Mouse (Mus musculus): ENCODE results near the gene 2610001J05Rik. TPM values are rescaled to one million over a fixed set of nuclear protein-coding genes. Genes with fewer than 3 reads are reported as not detected.

The 2610001J05Rik gene
- 109 and 118 TPM in 2 replicates for polyA plus RNA-seq (2016; fragmentation: Nextera tagmentation; extraction: Ambion mirVana)

- Histone ChIP-seq H3K27me3 (ENCODE audit: low read depth, poor library complexity, severe bottlenecking) (no peaks in the 10 kb centered on the region), H3K4me3 (peak within 1 kb of the TSS; percentile 64), H3K27ac (replicated peaks) (peak within 1 kb of the TSS; percentile 87), H3K9me3 (replicated peaks) (no peaks in the 10 kb centered on the region), H3K4me1 (peaks cover 12% of the 10 kb centered on the region), H3K36me3 (peaks cover 12% of the 10 kb centered on the region; the same call in 1 of the 2 replicates)
- peak; percentile 90 for DNase-seq (ENCODE audit: low spot score)
- whole genome bisulfite sequencing, result 3% methylated on average over 19 of the region's 19 CpGs
Observed at GRCm38 (mm10) chr6:13870919-13871624, at the start of gene 2610001J05Rik. 2610001J05Rik (minus strand) TSS chr6:13871518.

GRCm38 (mm10) chr6:13909762-13910537 is 38.6 kb upstream of the 2610001J05Rik start:
- Histone ChIP-seq H3K4me3 (no peak overlapping the region), H3K36me3 (no peaks in the 10 kb centered on the region), H3K27me3 (ENCODE audit: low read depth, poor library complexity, severe bottlenecking) (no peaks in the 10 kb centered on the region), H3K27ac (replicated peaks) (no peak overlapping the region), H3K4me1 (no peaks in the 10 kb centered on the region), H3K9me3 (replicated peaks) (no peaks in the 10 kb centered on the region)
- DNase-seq (ENCODE audit: low spot score), result no peak
- WGBS, result 92% methylated on average over 10 of the region's 10 CpGs

DNA sequence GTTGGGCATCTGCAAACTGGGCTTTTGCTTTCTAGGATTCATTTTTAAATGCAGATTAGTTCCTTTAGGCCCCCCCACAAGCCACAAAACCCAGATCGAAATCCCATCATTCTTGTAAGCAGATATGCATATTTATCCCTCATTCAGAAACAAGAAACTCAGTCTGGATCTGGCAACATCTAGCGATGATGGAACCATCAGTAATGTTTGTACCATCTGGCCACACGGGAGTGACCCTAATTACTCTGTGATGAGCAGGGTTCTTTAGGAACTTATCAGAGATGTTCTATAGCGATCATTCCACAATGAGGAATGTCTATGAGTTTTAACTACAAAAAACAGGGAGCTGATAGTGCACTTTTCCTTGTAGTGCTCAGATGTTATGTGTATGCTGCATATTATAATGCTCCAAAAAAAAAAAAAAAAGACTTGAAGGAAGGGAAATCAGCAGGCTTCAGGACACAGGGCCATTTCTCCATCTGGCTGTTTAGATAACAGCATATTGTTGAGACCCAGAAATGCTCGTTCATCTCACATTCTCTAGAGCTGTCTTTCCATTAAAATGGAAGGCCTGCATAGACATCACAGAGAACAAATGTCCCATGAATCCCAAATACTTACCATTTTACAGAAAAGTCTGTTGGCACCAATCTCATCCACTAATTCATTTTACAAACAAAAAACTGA is 31.8 kb upstream of the 2610001J05Rik start:
- no peak overlapping the region for H3K4me3 ChIP-seq
- H3K9me3 ChIP-seq (replicated peaks), result no peaks in the 10 kb centered on the region
- H3K4me1 ChIP-seq, result no peaks in the 10 kb centered on the region
- no peak for DNase-seq (ENCODE audit: low spot score)
- H3K27me3 ChIP-seq (ENCODE audit: low read depth, poor library complexity, severe bottlenecking), result no peaks in the 10 kb centered on the region
- H3K27ac ChIP-seq (replicated peaks), result no peak overlapping the region
- 91% methylated on average over 5 of the region's 5 CpGs for WGBS
- no peaks in the 10 kb centered on the region for H3K36me3 ChIP-seq

GRCm38 (mm10) chr6:13884877-13885592 is 13.7 kb upstream of the 2610001J05Rik start:
- Histone ChIP-seq H3K27me3 (ENCODE audit: low read depth, poor library complexity, severe bottlenecking) (no peaks in the 10 kb centered on the region), H3K9me3 (replicated peaks) (no peaks in the 10 kb centered on the region), H3K27ac (replicated peaks) (no peak overlapping the region), H3K4me3 (no peak overlapping the region), H3K36me3 (0 out of 2 replicates have a peak, but pooled peaks cover 4% of the 10 kb centered on the region), H3K4me1 (no peaks in the 10 kb centered on the region)
- 90% methylated on average over 3 of the region's 3 CpGs for WGBS
- no peak for DNase-seq (ENCODE audit: low spot score)

GRCm38 (mm10) chr6:13882919-13883318 is 11.6 kb upstream of the 2610001J05Rik start:
- no peak overlapping the region for H3K27ac ChIP-seq (replicated peaks)

DNA sequence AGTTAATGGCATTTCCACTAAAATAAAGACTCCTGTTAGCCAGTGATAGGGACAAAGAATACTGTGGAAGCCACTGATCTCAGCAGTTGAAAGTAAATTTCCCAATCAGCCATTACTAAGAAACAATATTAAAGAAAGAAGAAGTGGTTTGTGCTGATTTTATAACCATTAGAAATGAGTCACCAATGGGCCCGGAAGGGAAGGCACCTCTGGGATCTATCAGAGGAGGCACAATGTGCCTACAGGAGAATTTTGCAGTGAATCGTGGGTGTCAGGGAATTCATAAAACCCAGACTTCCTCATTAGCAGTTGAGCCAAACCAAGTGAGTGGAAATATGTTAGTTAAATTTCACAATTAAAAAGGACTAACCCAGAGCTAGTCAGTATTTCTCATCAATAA is 2.6 kb upstream of the 2610001J05Rik start:
- WGBS, result 92% methylated on average over 2 of the region's 2 CpGs
- Histone ChIP-seq H3K4me3 (no peak overlapping the region), H3K27ac (replicated peaks) (no peak overlapping the region), H3K36me3 (0 out of 2 replicates have a peak, but pooled peaks cover 2% of the 10 kb centered on the region), H3K9me3 (replicated peaks) (no peaks in the 10 kb centered on the region), H3K27me3 (ENCODE audit: low read depth, poor library complexity, severe bottlenecking) (no peaks in the 10 kb centered on the region), H3K4me1 (peaks cover 12% of the 10 kb centered on the region)
- no peak for DNase-seq (ENCODE audit: low spot score)

More at GRCm38 (mm10) chr6:13882919-13883318, 11.6 kb upstream of the 2610001J05Rik start:
- Histone ChIP-seq H3K27me3 (ENCODE audit: low read depth, poor library complexity, severe bottlenecking) (no peaks in the 10 kb centered on the region), H3K4me1 (no peaks in the 10 kb centered on the region), H3K36me3 (0 out of 2 replicates have a peak, but pooled peaks cover 4% of the 10 kb centered on the region), H3K4me3 (no peak overlapping the region), H3K9me3 (replicated peaks) (no peaks in the 10 kb centered on the region)
- no peak for DNase-seq (ENCODE audit: low spot score)

DNA sequence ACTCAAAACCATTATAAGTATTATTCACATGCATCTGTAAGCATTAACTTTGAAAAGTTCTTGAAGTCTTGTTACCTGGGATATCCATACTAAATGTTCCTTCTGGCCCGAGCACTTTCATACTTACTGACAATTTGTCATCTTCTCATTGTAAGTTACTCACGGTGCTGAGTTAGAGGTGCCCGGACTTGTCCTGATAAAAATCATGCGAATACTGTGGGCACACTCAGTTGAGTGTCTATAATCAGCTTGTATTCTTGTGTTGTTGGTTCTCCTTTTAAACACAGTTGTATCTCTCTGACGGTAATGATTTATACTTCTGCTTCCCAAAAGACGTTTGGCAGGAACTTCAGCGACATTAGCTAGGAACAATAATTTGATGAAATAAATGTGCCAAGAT is 758 bp upstream of the 2610001J05Rik start:
- Histone ChIP-seq H3K27me3 (ENCODE audit: low read depth, poor library complexity, severe bottlenecking) (no peaks in the 10 kb centered on the region), H3K4me3 (peak overlapping the region; percentile 64), H3K36me3 (peaks cover 12% of the 10 kb centered on the region; the same call in 1 of the 2 replicates), H3K9me3 (replicated peaks) (no peaks in the 10 kb centered on the region), H3K27ac (replicated peaks) (no peak overlapping the region; the same call in 1 of the 2 replicates), H3K4me1 (peaks cover 12% of the 10 kb centered on the region)
- no peak for DNase-seq (ENCODE audit: low spot score)
- 90% methylated on average over 7 of the region's 7 CpGs for WGBS

- H3K27ac ChIP-seq (replicated peaks), result peak overlapping the region; percentile 87
- no peak for DNase-seq (ENCODE audit: low spot score)
Observed at GRCm38 (mm10) chr6:13871625-13871958, 274 bp upstream of the 2610001J05Rik start.

GRCm38 (mm10) chr6:13870289-13870741 is 1.0 kb downstream of the 2610001J05Rik start:
- peaks cover 12% of the 10 kb centered on the region; the same call in 1 of the 2 replicates for H3K36me3 ChIP-seq
- no peaks in the 10 kb centered on the region for H3K27me3 ChIP-seq (ENCODE audit: low read depth, poor library complexity, severe bottlenecking)
- H3K4me1 ChIP-seq, result peaks cover 12% of the 10 kb centered on the region
- peak; percentile 35 for DNase-seq (ENCODE audit: low spot score)
- H3K27ac ChIP-seq (replicated peaks), result peak overlapping the region; percentile 87
- H3K4me3 ChIP-seq, result peak overlapping the region; percentile 64
- 44% methylated on average over 12 of the region's 12 CpGs for WGBS
- no peaks in the 10 kb centered on the region for H3K9me3 ChIP-seq (replicated peaks)

More at GRCm38 (mm10) chr6:13871625-13871958, 274 bp upstream of the 2610001J05Rik start:
- WGBS, result 3% methylated on average over 7 of the region's 7 CpGs
- peaks cover 12% of the 10 kb centered on the region; the same call in 1 of the 2 replicates for H3K36me3 ChIP-seq
- peak overlapping the region; percentile 64 for H3K4me3 ChIP-seq
- H3K27me3 ChIP-seq (ENCODE audit: low read depth, poor library complexity, severe bottlenecking), result no peaks in the 10 kb centered on the region
- no peaks in the 10 kb centered on the region for H3K9me3 ChIP-seq (replicated peaks)
- peaks cover 12% of the 10 kb centered on the region for H3K4me1 ChIP-seq

GRCm38 (mm10) chr6:13860596-13860995 is 10.7 kb downstream of the 2610001J05Rik start:
- Histone ChIP-seq H3K4me3 (no peak overlapping the region), H3K9me3 (replicated peaks) (no peaks in the 10 kb centered on the region), H3K27me3 (ENCODE audit: low read depth, poor library complexity, severe bottlenecking) (no peaks in the 10 kb centered on the region), H3K27ac (replicated peaks) (no peak overlapping the region), H3K36me3 (no peaks in the 10 kb centered on the region), H3K4me1 (no peaks in the 10 kb centered on the region)
- 74% methylated on average over 1 of the region's 1 CpGs for WGBS
- no peak for DNase-seq (ENCODE audit: low spot score)

GRCm38 (mm10) chr6:13859877-13860585 is 11.3 kb downstream of the 2610001J05Rik start:
- no peak for DNase-seq (ENCODE audit: low spot score)
- Histone ChIP-seq H3K27ac (replicated peaks) (no peak overlapping the region), H3K27me3 (ENCODE audit: low read depth, poor library complexity, severe bottlenecking) (no peaks in the 10 kb centered on the region), H3K36me3 (no peaks in the 10 kb centered on the region), H3K9me3 (replicated peaks) (no peaks in the 10 kb centered on the region), H3K4me3 (no peak overlapping the region), H3K4me1 (no peaks in the 10 kb centered on the region)
- WGBS, result 87% methylated on average over 6 of the region's 6 CpGs

Data from midbrain, embryonic 10.5 days (tissue).